ENCODE assay signal across 8 mouse cellular contexts in genomic region chr17:56883612-56884011, GRCm38 (mm10). TPM values are rescaled to one million over a fixed set of nuclear protein-coding genes. Genes with fewer than 3 reads are reported as not detected.
DNase-seq lines count a peak whose midpoint lies in the region; ATAC-seq and TF ChIP-seq lines count a peak whose summit lies in the region.

No protein-coding gene starts in this region.

- peak in 1 of 2 experiments; percentile 70; a peak in 2 of 4 replicates for TF ChIP-seq POLR2A in MEL (IDR thresholded peaks at IDR 0.05; ENCODE audit: control insufficient read depth in 1 of 2, insufficient read depth in 1 of 2, low read depth in 1 of 2, low read length in 2 of 2, poor library complexity in 1 of 2)

- intact Hi-C loops in heart, postnatal 25 days (cut with DNase I): no loop called here

- peak overlapping the region; percentile 59 for H3K9ac ChIP-seq in MEL (ENCODE audit: control insufficient read depth, low read depth, low read length, poor library complexity, severe bottlenecking)
- peak overlapping the region; percentile 48; the same call in 1 of the 2 replicates for H3K9ac ChIP-seq in heart, embryonic 16.5 days (ENCODE audit: low read length)

- H3K4me1 ChIP-seq in MEL (ENCODE audit: control insufficient read depth in 1 of 2, insufficient read depth in 2 of 2, low read length in 2 of 2): peaks cover 0 to 11% of the 10 kb centered on the region in 2 experiments; a peak in 2 of 4 replicates
- peaks cover 9% of the 10 kb centered on the region for H3K4me1 ChIP-seq in heart, embryonic 16.5 days (ENCODE audit: control insufficient read depth, insufficient read depth, low read length)

- peak overlapping the region; percentile 52 to 61 for H3K4me3 ChIP-seq in MEL (ENCODE audit: control insufficient read depth in 1 of 2, insufficient read depth in 1 of 2, low read depth in 2 of 2, low read length in 2 of 2)
- H3K4me3 ChIP-seq in heart, embryonic 16.5 days (ENCODE audit: low read length): peak overlapping the region; percentile 21

- H3K27me3 ChIP-seq in MEL (ENCODE audit: control insufficient read depth in 1 of 2, insufficient read depth in 2 of 2, low read length in 2 of 2): no peaks in the 10 kb centered on the region
- H3K27me3 ChIP-seq in heart, embryonic 16.5 days (ENCODE audit: control insufficient read depth, insufficient read depth, low read length): no peaks in the 10 kb centered on the region

- peak; percentile 57 for ATAC-seq in heart, embryonic 16.5 days (replicated peaks; ENCODE audit: extremely low read depth, insufficient read depth, low FRiP score)
- ATAC-seq in erythroid progenitor cell, adult 5-6 weeks (replicated peaks; ENCODE audit: low FRiP score, poor library complexity, severe bottlenecking): no peak

- 18% methylated on average over 17 of the region's 17 CpGs for WGBS in heart, embryonic 16.5 days

- DNase-seq in heart, adult 11 months: peak; percentile 94
- no peak for DNase-seq in heart, postnatal 25 days (ENCODE audit: low spot score)
- DNase-seq in MEL (ENCODE audit: low read depth, low spot score): peak; percentile 87
- DNase-seq in lung, postnatal 4 days: peak; percentile 47 to 53
- no peak for DNase-seq in T-cell, adult 2 months (ENCODE audit: low spot score)
- DNase-seq in kidney, postnatal 4 days: no peak

- no peaks in the 10 kb centered on the region for H3K9me3 ChIP-seq in MEL (replicated peaks; ENCODE audit: insufficient read depth, low read length)
- H3K9me3 ChIP-seq in heart, embryonic 16.5 days (replicated peaks; ENCODE audit: control insufficient read depth, low read length): peaks cover 4% of the 10 kb centered on the region

- H3K36me3 ChIP-seq in MEL (ENCODE audit: control insufficient read depth in 1 of 2, insufficient read depth in 2 of 2, low read length in 2 of 2): peaks cover 0 to 6% of the 10 kb centered on the region in 2 experiments; a peak in 2 of 4 replicates
- 0 out of 2 replicates have a peak, but pooled peaks cover 4% of the 10 kb centered on the region for H3K36me3 ChIP-seq in heart, embryonic 16.5 days (ENCODE audit: control insufficient read depth, insufficient read depth)

- H3K79me2 ChIP-seq in MEL (ENCODE audit: control insufficient read depth, insufficient read depth, low read length, poor library complexity): no peaks in the 10 kb centered on the region

- TF ChIP-seq CTCF in MEL (IDR thresholded peaks at IDR 0.05 in 2 of 3, conservative IDR thresholded peaks at IDR 0.05 in 1 of 3; ENCODE audit: control insufficient read depth in 1 of 3, insufficient read depth in 1 of 3, low read depth in 2 of 3, low read length in 3 of 3, poor library complexity in 1 of 3, severe bottlenecking in 1 of 3): no peak

- H3K4me2 ChIP-seq in heart, embryonic 16.5 days (ENCODE audit: low read depth, low read length): peak overlapping the region; percentile 42

- TF ChIP-seq EP300 in MEL (IDR thresholded peaks at IDR 0.05; ENCODE audit: low read depth in 1 of 2, low read length in 2 of 2): 0 out of 4 replicates have a peak, but pooled peaks of 1 of the 2 experiments have one; percentile 10

- no peak overlapping the region for H3K27ac ChIP-seq in MEL (ENCODE audit: control insufficient read depth, low read depth, low read length)
- no peak overlapping the region for H3K27ac ChIP-seq in heart, embryonic 16.5 days (ENCODE audit: low read length)

- TF ChIP-seq RAD21 in MEL (IDR thresholded peaks at IDR 0.05; ENCODE audit: low read depth, low read length): no peak

TF ChIP-seq in MEL, 35 proteins besides CTCF, POLR2A, EP300 and RAD21 (continues in another document):
- no peak for TF ChIP-seq ELF1 (IDR thresholded peaks at IDR 0.05; ENCODE audit: low read depth, low read length)
- 0 out of 2 replicates have a peak, but pooled peaks have one; percentile 12 for TF ChIP-seq ETS1 (IDR thresholded peaks at IDR 0.05; ENCODE audit: low read depth, low read length)
- TF ChIP-seq MAX (IDR thresholded peaks at IDR 0.05; ENCODE audit: low read length): no peak
- peak; percentile 56; the same call in 1 of the 2 replicates for TF ChIP-seq POLR2AphosphoS2 (IDR thresholded peaks at IDR 0.05; ENCODE audit: low read length)
- 0 out of 2 replicates have a peak, but pooled peaks have one; percentile 25 for TF ChIP-seq TCF12 (IDR thresholded peaks at IDR 0.05; ENCODE audit: low read depth, low read length)
- peak; percentile 68 for TF ChIP-seq ZMIZ1 (IDR thresholded peaks at IDR 0.05; ENCODE audit: low read depth, low read length)
- no peak for TF ChIP-seq USF1 (IDR thresholded peaks at IDR 0.05; ENCODE audit: low read depth, low read length)
- TF ChIP-seq GABPA (IDR thresholded peaks at IDR 0.05; ENCODE audit: low read depth, low read length): no peak
- TF ChIP-seq ZC3H11A (IDR thresholded peaks at IDR 0.05; ENCODE audit: low read depth, low read length): no peak
- TF ChIP-seq SIN3A (IDR thresholded peaks at IDR 0.05; ENCODE audit: low read length): peak; percentile 9; the same call in 1 of the 2 replicates
- TF ChIP-seq USF2 (IDR thresholded peaks at IDR 0.05; ENCODE audit: borderline replicate concordance in 1 of 2, insufficient read depth in 1 of 2, low read depth in 1 of 2, low read length in 2 of 2): no peak
- TF ChIP-seq GATA1 (IDR thresholded peaks at IDR 0.05; ENCODE audit: low read depth, low read length): no peak
- no peak for TF ChIP-seq POLR2AphosphoS5 (IDR thresholded peaks at IDR 0.05; ENCODE audit: borderline replicate concordance, low read depth, low read length)
- TF ChIP-seq MXI1 (IDR thresholded peaks at IDR 0.05; ENCODE audit: low read depth, low read length): peak; percentile 66
- peak; percentile 54 for TF ChIP-seq NELFE (IDR thresholded peaks at IDR 0.05; ENCODE audit: low read depth, low read length)
- TF ChIP-seq BHLHE40 (IDR thresholded peaks at IDR 0.05; ENCODE audit: borderline replicate concordance, low read depth, low read length): peak; percentile 36; the same call in 1 of the 2 replicates
- no peak for TF ChIP-seq MYB (IDR thresholded peaks at IDR 0.05; ENCODE audit: low read depth, low read length)
- TF ChIP-seq UBTF (IDR thresholded peaks at IDR 0.05; ENCODE audit: borderline replicate concordance, insufficient read depth, low read depth, low read length): no peak
- no peak for TF ChIP-seq MAZ (IDR thresholded peaks at IDR 0.05; ENCODE audit: low read depth, low read length)
- TF ChIP-seq CHD1 (IDR thresholded peaks at IDR 0.05; ENCODE audit: low read depth, low read length): no peak
- TF ChIP-seq E2F4 (IDR thresholded peaks at IDR 0.05; ENCODE audit: borderline replicate concordance, low read depth, low read length): no peak
- no peak for TF ChIP-seq HCFC1 (IDR thresholded peaks at IDR 0.05; ENCODE audit: low read depth, low read length)
- TF ChIP-seq JUND (IDR thresholded peaks at IDR 0.05; ENCODE audit: low read depth, low read length): no peak
- TF ChIP-seq MAFK (IDR thresholded peaks at IDR 0.05; ENCODE audit: borderline replicate concordance, low read depth, low read length): no peak
- TF ChIP-seq TBP (IDR thresholded peaks at IDR 0.05; ENCODE audit: low read depth, low read length): peak; percentile 42; the same call in 1 of the 2 replicates
- no peak for TF ChIP-seq MYC (IDR thresholded peaks at IDR 0.05; ENCODE audit: low read depth, low read length)
- TF ChIP-seq RCOR1 (IDR thresholded peaks at IDR 0.05; ENCODE audit: low read depth, low read length): no peak
- TF ChIP-seq MEF2A (IDR thresholded peaks at IDR 0.05; ENCODE audit: extremely low read depth, insufficient replicate concordance, low read depth, low read length, poor library complexity, severe bottlenecking): no peak
- no peak for TF ChIP-seq NRF1 (IDR thresholded peaks at IDR 0.05; ENCODE audit: insufficient read depth, low read depth, low read length, poor library complexity, severe bottlenecking)

RNA-seq across cellular contexts. Expression of gene 1700061G19Rik, which starts 8.3 kb away (rescaled TPM):
- not detected for total RNA-seq in heart, postnatal 25 days (2021)
- 0.26 and 0.27 TPM in 2 replicates for total RNA-seq in MEL (2012; rRNA removed)
- polyA plus RNA-seq in MEL (2012; ENCODE audit: insufficient read depth in 1 of 2, insufficient read length in 2 of 2, low read depth in 1 of 2, low replicate concordance in 2 of 2, missing spikeins in 1 of 2): under 1 TPM in 1 of 2 experiments, not detected in 1; 0.68 TPM
- 0.30 and 0.61 TPM in 2 replicates for polyA plus RNA-seq in heart, embryonic 16.5 days (2015; fragmentation: Nextera tagmentation; extraction: Ambion mirVana)
- not detected in 2 replicates for total RNA-seq in erythroid progenitor cell, adult 5-6 weeks (2015; ENCODE audit: low replicate concordance)
- not detected in 2 replicates for total RNA-seq in erythroid progenitor cell, adult 5-6 weeks (2017; ENCODE audit: low replicate concordance)

RNA-seq across cellular contexts. Expression of gene Acsbg2, which starts 9.4 kb away (rescaled TPM):
- total RNA-seq in heart, postnatal 25 days (2021): not detected
- not detected in 2 replicates for total RNA-seq in MEL (2012; rRNA removed)
- polyA plus RNA-seq in MEL (2012; ENCODE audit: insufficient read depth in 1 of 2, insufficient read length in 2 of 2, low read depth in 1 of 2, low replicate concordance in 2 of 2, missing spikeins in 1 of 2): not detected
- polyA plus RNA-seq in heart, embryonic 16.5 days (2015; fragmentation: Nextera tagmentation; extraction: Ambion mirVana): not detected in 2 replicates
- not detected in 2 replicates for total RNA-seq in erythroid progenitor cell, adult 5-6 weeks (2015; ENCODE audit: low replicate concordance)
- total RNA-seq in erythroid progenitor cell, adult 5-6 weeks (2017; ENCODE audit: low replicate concordance): not detected in 2 replicates

RNA-seq across cellular contexts. Expression of gene Mllt1, which starts 51.6 kb away (rescaled TPM):
- 10 to 100 TPM; 21.6 to 21.8 TPM for total RNA-seq in heart, postnatal 25 days (2021)
- total RNA-seq in MEL (2012; rRNA removed): 21.7 and 25.0 TPM in 2 replicates
- 10 to 100 TPM in 1 of 2 experiments, not detected in 1; 63.0 TPM for polyA plus RNA-seq in MEL (2012; ENCODE audit: insufficient read depth in 1 of 2, insufficient read length in 2 of 2, low read depth in 1 of 2, low replicate concordance in 2 of 2, missing spikeins in 1 of 2)
- polyA plus RNA-seq in heart, embryonic 16.5 days (2015; fragmentation: Nextera tagmentation; extraction: Ambion mirVana): 26.4 and 31.1 TPM in 2 replicates
- total RNA-seq in erythroid progenitor cell, adult 5-6 weeks (2015; ENCODE audit: low replicate concordance): 3.4 and 9.4 TPM in 2 replicates
- total RNA-seq in erythroid progenitor cell, adult 5-6 weeks (2017; ENCODE audit: low replicate concordance): 4.4 and 6.4 TPM in 2 replicates

RNA-seq across cellular contexts. Expression of gene Rfx2, which starts 52.8 kb away (rescaled TPM):
- 1 to 10 TPM; 3.2 to 4.6 TPM for total RNA-seq in heart, postnatal 25 days (2021)
- 7.5 and 8.7 TPM in 2 replicates for total RNA-seq in MEL (2012; rRNA removed)
- polyA plus RNA-seq in MEL (2012; ENCODE audit: insufficient read depth in 1 of 2, insufficient read length in 2 of 2, low read depth in 1 of 2, low replicate concordance in 2 of 2, missing spikeins in 1 of 2): 10 to 100 TPM in 1 of 2 experiments, not detected in 1; 29.2 TPM
- 6.2 and 6.8 TPM in 2 replicates for polyA plus RNA-seq in heart, embryonic 16.5 days (2015; fragmentation: Nextera tagmentation; extraction: Ambion mirVana)
- 101 and 107 TPM in 2 replicates for total RNA-seq in erythroid progenitor cell, adult 5-6 weeks (2015; ENCODE audit: low replicate concordance)
- 76.1 and 105 TPM in 2 replicates for total RNA-seq in erythroid progenitor cell, adult 5-6 weeks (2017; ENCODE audit: low replicate concordance)

Comparison
In these comparisons a context has a peak if more than half of its experiments do, and no peak if none do; other contexts are left out.
1. DNase-seq: peak in heart, adult 11 months (single experiment), MEL (single experiment) and lung, postnatal 4 days (2 of 2); none in heart, postnatal 25 days (single experiment), T-cell, adult 2 months (single experiment) and kidney, postnatal 4 days (0 of 2).